In genomic region chr19:36204269-36204668, GRCm38 (mm10) we compare ENCODE assay signal across 32 mouse cellular contexts.
"Had no signal": no experiment of that assay in that cellular context is flagged by ENCODE, and none has a peak within 500 bp of the region (broad histone marks: within the 10 kb centered on the region; RNA-seq: fewer than 3 reads in every experiment).

No protein-coding gene starts in this region.

- H3K9me3 ChIP-seq: limb, embryonic 10.5 days; limb, embryonic 12.5 days; limb, embryonic 13.5 days; limb, embryonic 15.5 days; liver, embryonic 12.5 days; liver, embryonic 13.5 days; liver, embryonic 15.5 days; lung, embryonic 15.5 days; megakaryocyte, embryonic 14.5 days; midbrain, embryonic 10.5 days; midbrain, embryonic 12.5 days; midbrain, embryonic 13.5 days; midbrain, embryonic 15.5 days; neural tube, embryonic 12.5 days had no signal

- H3K9ac ChIP-seq: limb, embryonic 12.5 days; limb, embryonic 13.5 days; limb, embryonic 15.5 days; liver, embryonic 12.5 days; liver, embryonic 13.5 days; liver, embryonic 14.5 days; liver, embryonic 15.5 days; liver, postnatal 0 days; lung, embryonic 14.5 days; lung, embryonic 15.5 days; midbrain, embryonic 12.5 days; midbrain, embryonic 13.5 days; midbrain, embryonic 15.5 days; neural tube, embryonic 12.5 days had no signal

- ATAC-seq: liver, embryonic 12.5 days; liver, postnatal 0 days; lung, postnatal 0 days; midbrain, embryonic 13.5 days; midbrain, embryonic 15.5 days; midbrain, embryonic 16.5 days had no signal

- H3K4me3 ChIP-seq: limb, embryonic 10.5 days; limb, embryonic 12.5 days; limb, embryonic 13.5 days; limb, embryonic 15.5 days; liver, embryonic 12.5 days; liver, embryonic 13.5 days; liver, embryonic 15.5 days; lung, embryonic 15.5 days; megakaryocyte, embryonic 14.5 days; midbrain, embryonic 10.5 days; midbrain, embryonic 12.5 days; midbrain, embryonic 13.5 days; midbrain, embryonic 15.5 days; myocyte; neural tube, embryonic 12.5 days had no signal

- H3K27ac ChIP-seq: limb, embryonic 10.5 days; limb, embryonic 12.5 days; limb, embryonic 13.5 days; limb, embryonic 15.5 days; liver, embryonic 12.5 days; liver, embryonic 13.5 days; liver, embryonic 14.5 days; liver, embryonic 15.5 days; lung, embryonic 15.5 days; macrophage; midbrain, embryonic 10.5 days; midbrain, embryonic 12.5 days; midbrain, embryonic 13.5 days; midbrain, embryonic 15.5 days; neural tube, embryonic 12.5 days had no signal

- H3K27me3 ChIP-seq: limb, embryonic 12.5 days; limb, embryonic 13.5 days; limb, embryonic 15.5 days; liver, embryonic 12.5 days; liver, embryonic 13.5 days; liver, embryonic 15.5 days; lung, embryonic 15.5 days; midbrain, embryonic 12.5 days; midbrain, embryonic 13.5 days; midbrain, embryonic 15.5 days; neural tube, embryonic 12.5 days had no signal

- H3K4me1 ChIP-seq: liver, embryonic 12.5 days; liver, embryonic 13.5 days; liver, embryonic 15.5 days; megakaryocyte, embryonic 14.5 days; midbrain, embryonic 13.5 days; neural tube, embryonic 12.5 days had no signal

- DNase-seq: left cerebral cortex, postnatal 4 days; liver; liver, embryonic 13.5 days; liver, postnatal 0 days; lung, adult 18-20 months; lung, adult 2 months; lung, embryonic 14.5 days; lung, postnatal 10 days; lung, postnatal 14 days; lung, postnatal 36 days; lung, postnatal 4 days; midbrain, embryonic 14.5 days had no signal

- H3K4me2 ChIP-seq: limb, embryonic 12.5 days; limb, embryonic 13.5 days; limb, embryonic 15.5 days; liver, embryonic 11.5 days; liver, embryonic 12.5 days; liver, embryonic 13.5 days; liver, embryonic 15.5 days; lung, embryonic 14.5 days; lung, embryonic 15.5 days; midbrain, embryonic 11.5 days; midbrain, embryonic 12.5 days; midbrain, embryonic 13.5 days; midbrain, embryonic 15.5 days; neural tube, embryonic 12.5 days had no signal

- H3K36me3 ChIP-seq: limb, embryonic 10.5 days; limb, embryonic 12.5 days; limb, embryonic 13.5 days; limb, embryonic 15.5 days; liver, embryonic 12.5 days; liver, embryonic 13.5 days; liver, embryonic 15.5 days; lung, embryonic 15.5 days; midbrain, embryonic 10.5 days; midbrain, embryonic 12.5 days; midbrain, embryonic 13.5 days; midbrain, embryonic 15.5 days; neural tube, embryonic 12.5 days had no signal
